Mouse (Mus musculus): ENCODE data around the gene Hist1h3a.

Hist1h3a gene

DNA sequence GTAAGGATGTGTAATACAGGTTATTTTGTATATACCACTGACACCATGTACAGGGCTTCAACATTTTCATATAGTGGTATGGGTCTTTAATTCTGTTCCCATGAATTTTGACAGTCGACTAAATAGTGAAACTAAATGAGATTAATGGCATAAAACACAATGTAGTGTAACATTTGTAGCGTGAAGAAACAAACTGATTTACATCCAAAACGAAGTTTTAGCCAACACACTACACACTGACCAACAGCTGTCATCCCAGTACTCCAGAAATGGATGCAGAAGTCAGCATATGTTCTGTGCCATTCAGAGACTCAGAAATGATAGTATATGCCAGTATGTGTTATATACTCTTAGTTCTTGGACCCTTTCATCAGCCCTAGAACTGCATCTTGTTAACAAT lies 4.3 kb downstream of the Hist1h3a start:
- DNase-seq = no peak

DNA sequence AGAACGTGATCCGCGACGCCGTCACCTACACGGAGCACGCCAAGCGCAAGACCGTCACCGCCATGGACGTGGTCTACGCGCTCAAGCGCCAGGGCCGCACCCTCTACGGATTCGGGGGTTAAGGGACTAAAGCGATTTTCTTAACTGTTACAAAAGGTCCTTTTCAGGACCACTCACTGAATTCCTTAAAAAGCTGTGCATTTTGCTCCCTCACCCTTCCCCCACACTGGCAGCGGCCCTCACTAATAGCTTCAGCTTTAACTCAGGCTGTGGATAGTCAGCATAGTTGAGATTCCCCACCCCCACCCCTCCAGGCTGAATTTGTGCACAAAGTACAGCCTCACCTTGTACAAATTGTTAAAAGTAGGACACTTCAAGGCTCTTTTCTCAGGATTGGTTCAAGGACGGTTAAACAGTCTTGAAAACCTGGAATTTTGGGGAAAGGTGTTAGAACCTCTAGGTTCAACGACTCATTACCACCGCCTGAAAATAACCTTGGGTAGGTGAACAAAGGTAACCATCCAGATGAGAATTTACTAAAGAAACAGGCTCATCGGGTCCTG lies 4.9 kb downstream of the Hist1h3a start:
- DNase-seq = peak; percentile 66

DNA sequence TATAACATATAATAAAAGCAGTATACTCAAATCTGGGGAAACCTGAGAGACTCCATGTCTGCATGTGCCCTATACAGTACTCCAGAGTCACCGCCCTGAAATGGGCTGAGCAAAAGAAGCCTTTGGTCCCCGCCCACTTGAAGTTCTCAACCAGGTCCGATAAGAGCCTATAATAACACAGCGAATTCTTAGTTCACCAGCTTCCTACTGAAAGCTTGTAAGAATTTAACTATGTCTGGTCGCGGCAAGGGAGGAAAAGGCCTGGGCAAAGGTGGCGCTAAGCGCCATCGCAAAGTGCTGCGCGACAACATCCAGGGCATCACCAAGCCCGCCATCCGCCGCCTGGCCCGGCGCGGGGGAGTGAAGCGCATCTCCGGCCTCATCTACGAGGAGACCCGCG lies 5.4 kb downstream of the Hist1h3a start, which contains the start of gene Hist1h4b:
Gene Hist1h4b (plus strand): TSS at position 224 of the 400 bp plus-strand sequence.
- DNase-seq = peak; percentile 96

DNA sequence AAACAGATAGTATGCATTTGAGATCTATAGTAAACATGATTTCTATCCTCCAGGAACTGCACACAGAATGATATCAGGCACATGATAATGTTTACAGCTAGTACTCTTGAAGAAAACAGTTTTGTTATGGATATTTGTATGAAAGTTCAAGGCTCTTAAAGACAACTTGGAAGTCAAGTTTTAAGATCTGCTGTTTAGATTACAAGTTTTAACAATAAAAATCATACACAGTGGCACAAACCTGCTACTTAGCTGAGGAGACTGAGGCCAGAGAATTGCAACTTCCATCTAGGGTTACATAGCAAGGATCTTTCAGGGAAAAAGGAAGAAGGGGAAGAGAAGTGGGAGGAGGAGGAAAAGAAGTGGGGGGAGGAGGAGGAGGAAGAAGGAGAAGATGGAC lies 7.2 kb downstream of the Hist1h3a start:
- DNase-seq = no peak

DNA sequence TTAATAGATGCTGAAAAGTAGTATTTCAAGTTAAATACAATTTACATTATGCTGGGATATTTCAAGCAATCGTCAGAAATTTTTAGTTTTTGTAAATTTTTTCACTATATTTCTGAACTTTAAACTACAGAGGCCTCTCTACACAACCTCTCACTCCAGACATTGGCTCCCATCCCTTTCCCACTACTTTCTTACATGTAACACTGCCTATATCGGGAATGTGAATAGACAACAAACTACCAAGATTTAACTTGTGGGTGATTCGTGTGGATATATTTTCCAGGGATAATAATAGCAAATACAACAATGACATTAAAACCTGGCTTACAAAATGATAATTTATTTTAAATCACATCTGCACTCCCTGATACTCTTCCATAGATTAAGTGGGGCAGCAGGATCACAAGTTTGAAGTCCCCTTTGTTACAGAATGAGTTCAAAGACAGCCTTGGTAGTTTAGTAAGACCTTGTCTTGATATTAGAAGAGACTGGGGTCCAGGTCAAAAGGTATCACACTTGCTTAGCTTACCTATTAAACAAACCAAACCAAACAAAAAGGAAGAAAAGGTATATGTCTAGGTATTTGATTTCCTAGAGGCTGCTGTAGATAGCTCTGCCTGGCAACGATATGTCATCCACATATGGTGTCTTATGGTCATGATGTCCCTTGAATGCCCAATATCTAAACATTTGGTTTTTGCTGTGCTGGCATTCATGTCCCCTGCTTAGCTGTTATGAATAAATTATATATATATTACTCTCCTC lies 8.7 kb downstream of the Hist1h3a start:
- DNase-seq = no peak

DNA sequence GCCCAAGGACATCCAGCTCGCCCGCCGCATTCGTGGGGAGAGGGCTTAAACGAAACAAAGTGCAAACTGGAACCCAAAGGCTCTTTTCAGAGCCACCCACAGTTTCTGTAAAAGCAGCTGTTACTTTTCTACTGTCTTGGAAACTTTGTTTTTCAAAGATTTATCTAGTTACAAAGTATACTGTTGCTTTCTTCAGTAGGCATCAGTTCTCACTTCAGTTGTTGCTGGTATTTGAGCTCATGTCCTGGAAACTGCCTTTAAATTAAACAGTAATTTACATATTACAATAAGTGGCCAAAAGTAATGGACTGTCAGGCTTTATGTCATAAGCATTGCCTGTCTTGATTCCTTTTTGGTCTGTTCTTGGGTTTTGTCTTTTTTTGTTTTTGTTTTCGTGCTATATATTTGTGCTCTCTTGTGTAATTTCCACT lies 9.4 kb downstream of the Hist1h3a start:
- peak; percentile 37 for DNase-seq

DNA sequence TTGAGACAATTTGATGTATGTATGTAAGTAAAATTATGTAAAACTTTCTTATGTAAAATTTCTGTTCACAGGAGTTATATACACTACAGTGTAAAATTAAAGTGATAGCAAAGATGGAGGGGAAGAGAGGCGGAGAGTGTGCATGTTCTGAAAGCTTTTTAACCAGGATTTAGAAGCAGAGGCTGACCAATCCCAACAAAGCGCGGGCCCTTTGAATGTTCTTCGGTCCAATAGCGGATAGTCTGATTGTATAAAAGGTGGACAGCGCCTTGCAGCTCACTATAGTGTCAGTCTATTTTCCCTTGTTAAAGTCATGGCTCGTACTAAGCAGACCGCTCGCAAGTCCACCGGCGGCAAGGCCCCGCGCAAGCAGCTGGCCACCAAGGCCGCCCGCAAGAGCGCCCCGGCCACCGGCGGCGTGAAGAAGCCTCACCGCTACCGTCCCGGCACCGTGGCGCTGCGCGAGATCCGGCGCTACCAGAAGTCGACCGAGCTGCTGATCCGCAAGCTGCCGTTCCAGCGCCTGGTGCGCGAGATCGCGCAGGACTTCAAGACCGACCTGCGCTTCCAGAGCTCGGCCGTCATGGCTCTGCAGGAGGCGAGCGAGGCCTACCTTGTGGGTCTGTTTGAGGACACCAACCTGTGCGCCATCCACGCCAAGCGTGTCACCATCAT lies 10.0 kb downstream of the Hist1h3a start, which contains the start of gene Hist1h3b:
Gene Hist1h3b (plus strand): TSS at position 201 of the 675 bp plus-strand sequence.
- DNase-seq = peak; percentile 96

DNA sequence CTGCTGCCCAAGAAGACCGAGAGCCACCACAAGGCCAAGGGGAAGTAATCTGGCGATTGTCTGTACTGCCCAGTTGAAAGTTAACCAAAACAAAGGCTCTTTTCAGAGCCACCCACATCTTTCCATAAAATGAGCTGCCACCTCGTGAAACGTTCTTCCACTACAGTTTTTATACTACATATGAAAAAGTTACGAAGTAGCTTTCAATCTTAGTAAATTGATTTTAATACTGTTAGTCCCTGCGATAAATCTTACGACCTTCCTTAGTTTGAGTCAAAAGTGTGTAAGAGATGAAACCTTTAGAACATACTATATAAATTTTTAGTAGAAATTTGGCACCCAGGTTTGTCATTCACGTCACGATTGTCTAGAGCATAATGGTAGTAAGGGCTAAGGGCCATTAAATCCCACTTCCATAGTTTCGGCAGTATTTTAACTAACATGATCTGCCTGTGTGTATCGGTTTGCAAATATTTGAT lies 10.7 kb downstream of the Hist1h3a start:
- peak; percentile 58 for DNase-seq

DNA sequence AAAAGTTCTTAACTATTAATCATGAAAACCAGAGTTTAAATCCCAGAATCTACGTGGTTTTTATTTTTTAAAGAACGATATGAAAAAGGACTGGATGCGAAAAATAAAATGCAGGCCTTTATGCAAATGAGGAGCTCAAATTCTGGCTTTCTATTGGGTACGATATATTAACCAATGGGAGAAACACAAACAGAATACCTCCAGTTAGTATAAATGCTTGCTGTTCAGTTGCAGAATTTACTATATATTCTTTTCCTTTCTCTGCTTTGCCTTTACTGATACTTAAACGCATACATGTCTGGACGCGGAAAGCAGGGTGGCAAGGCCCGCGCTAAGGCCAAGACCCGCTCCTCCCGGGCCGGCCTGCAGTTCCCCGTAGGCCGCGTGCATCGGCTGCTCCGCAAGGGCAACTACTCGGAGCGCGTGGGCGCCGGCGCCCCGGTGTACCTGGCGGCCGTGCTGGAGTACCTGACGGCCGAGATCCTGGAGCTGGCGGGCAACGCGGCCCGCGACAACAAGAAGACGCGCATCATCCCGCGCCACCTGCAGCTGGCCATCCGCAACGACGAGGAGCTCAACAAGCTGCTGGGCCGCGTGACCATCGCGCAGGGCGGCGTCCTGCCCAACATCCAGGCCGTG lies 11.2 kb downstream of the Hist1h3a start, which contains the start of gene Hist1h2ab:
Gene Hist1h2ab (plus strand): TSS at position 288 of the 639 bp plus-strand sequence.
- DNase-seq = peak; percentile 88

DNA sequence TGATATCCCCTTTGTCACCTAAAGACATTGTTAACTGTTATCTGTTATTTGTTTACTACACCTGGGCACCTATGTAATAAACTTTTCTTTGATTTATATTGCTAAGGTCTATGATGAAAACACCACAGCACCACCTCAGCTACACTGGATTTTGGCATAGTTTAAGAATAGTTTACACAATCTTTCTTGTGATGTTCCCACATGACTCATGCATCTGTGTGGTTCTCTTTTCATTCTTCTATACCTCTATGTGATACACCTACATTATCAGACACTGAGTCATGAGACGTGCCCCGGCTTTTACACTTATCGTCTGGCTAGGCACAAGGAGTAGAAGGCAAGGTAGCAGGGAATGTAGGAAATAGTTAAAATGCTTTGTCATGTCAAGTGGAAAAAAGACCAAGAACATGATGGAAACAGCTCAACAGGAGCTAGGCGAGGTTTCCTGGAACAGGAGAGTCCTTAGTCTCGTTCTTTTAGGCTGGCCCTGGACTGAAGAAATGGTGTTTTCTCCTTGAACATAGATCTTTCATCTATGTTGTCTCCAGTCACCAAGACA lies 12.5 kb downstream of the Hist1h3a start:
- DNase-seq = no peak

DNA sequence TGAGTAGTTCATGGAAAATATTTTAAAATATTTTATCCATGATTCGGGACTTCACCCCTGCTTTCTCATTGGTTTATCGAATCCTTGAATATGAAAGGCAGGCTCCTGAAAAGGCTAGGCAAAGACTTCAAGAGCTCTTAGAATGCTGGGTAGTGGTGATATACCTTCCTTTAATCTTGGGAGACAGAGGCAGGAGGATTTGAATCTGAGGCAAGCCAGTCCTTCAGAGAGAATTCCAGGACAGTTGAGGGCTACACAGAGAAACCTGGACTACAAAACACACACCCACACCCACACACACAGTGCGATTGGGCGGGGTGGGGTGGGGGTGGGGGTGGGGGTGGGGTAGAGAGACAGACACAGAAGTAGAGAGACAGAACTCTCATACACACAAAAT lies 14.3 kb downstream of the Hist1h3a start:
- DNase-seq = peak; percentile 58

DNA sequence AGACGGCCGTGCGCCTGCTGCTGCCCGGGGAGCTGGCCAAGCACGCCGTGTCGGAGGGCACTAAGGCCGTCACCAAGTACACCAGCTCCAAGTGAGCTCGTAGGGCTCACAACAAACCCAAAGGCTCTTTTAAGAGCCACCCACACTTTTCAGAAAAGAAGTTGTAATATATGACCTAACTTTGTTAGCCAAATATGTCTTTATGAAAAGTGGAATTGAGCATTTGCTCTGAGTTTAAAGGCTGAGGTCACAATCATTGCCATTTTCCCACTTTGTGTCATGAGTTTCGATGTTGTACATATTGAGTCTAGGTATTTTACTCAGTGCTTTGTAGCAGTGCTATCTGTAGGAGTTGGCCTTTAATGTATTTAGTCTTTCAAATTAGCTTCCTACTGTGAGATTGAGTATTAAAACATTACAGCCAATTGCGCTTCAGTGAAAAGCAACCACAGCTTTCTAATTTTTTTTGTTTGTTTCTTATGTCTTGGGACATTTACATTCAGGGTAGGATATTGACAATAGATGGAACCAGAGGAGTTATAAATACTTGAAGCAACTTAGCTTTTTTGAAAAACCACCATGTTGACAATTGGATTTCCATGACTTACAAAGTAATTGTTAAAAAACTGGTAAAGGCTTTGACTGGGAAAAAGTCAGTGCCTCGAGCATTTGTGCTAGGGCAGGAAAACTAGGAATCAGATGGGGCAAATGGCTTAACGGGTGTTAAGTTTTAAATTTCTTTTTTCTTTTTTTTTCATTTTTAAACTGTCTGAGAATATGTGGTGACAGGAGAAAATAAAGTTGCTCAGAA lies 14.9 kb downstream of the Hist1h3a start:
- peak; percentile 60 for DNase-seq

DNA sequence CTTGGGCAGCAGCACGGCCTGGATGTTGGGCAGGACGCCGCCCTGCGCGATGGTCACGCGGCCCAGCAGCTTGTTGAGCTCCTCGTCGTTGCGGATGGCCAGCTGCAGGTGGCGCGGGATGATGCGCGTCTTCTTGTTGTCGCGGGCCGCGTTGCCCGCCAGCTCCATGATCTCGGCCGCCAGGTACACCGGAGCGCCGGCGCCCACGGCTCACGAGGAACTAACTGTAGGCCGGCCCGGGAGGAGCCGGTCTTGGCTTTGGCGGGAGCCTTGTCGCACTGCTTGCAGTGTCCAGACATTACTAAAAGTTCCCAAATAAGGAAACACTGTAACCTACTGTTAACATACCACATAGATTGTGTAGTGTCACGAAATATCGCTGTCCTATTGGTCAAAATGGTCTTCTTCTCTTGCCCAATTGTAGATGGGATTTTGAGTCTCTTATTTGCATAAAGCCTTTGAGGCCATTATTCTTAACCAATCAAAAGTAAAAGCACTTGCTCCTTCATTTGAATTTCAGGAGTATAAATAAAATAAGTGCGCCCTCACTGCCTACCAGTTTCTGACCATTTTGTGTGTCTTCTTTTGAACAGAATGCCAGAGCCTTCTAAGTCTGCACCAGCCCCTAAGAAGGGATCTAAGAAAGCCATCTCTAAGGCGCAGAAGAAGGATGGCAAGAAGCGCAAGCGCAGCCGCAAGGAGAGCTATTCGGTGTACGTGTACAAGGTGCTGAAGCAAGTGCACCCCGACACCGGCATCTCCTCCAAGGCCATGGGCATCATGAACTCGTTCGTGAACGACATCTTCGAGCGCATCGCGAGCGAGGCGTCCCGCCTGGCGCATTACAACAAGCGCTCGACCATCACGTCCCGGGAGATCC lies 15.7 kb downstream of the Hist1h3a start, which contains the start of gene Hist1h2bb:
Gene Hist1h2bb (plus strand): TSS at position 534 of the 880 bp plus-strand sequence.
- DNase-seq = peak; percentile 92

DNA sequence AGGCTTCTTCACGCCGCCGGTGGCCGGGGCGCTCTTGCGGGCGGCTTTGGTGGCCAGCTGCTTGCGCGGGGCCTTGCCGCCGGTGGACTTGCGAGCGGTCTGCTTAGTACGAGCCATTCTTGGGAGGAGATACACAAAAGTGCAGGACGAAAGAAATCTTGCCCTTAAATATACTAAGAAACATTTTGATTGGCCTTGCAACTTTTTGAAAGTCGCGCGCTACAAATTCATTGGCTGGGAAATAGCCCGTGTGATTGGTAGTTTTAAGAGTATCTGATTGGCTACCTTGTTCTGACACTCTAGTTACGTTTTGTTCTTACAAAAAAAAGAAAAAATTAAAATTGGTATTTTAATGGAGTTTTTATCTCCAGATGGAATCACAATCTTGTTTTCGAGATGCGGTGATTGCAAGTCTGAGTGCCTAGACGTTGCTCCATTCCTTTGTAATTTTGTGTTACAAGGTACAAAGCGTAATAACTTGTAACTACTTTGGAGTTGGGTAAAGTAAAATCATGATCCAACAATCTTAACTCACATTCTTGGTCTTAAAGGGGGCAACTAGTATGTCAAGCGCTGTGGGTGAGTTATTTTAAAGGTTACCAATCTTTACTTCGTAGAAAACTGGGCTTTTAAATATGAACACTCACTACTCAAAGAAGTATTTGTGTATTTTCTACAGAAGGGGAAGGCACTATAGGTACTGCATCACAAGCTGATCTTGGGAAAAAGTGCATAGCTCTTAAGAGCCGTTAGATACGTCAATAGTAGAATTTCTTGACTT lies 16.6 kb downstream of the Hist1h3a start, which contains the start of gene Hist1h3c:
Gene Hist1h3c (minus strand): TSS at position 222 of the 781 bp plus-strand sequence.
- peak; percentile 93 for DNase-seq

DNA sequence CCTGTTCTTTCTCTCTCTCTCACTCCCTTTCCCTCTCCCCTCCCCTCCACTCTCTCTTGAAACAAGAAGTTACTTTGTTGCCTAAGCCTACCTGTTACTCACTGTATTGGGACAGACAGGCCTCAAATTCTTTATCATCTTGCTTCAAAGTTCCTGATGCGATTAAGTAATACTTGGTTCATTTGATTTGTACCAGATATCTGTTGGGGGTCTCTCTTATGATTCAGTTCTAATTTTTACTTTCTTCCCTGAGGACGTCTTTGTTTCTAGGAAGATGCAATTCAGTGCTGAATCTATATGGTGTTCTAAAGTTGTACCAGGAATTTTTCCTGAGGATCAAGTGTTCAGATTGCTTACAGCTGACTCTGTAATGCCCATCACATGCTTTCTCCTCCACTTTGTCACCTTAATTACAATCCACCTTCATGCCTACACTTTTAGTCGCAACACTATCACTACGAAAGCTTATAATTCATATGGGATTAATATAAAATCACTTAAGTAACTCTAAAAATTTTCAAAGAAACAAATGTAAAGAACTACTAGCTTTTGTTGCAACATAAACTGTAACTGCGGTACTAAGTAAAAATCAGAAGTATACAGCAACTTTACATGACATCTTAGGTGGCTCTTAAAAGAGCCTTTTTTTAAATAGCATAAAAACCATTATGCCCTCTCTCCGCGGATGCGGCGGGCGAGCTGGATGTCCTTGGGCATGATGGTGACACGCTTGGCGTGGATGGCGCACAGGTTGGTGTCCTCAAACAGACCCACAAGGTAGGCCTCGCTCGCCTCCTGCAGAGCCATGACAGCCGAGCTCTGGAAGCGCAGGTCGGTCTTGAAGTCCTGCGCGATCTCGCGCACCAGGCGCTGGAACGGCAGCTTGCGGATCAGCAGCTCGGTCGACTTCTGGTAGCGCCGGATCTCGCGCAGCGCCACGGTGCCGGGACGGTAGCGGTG lies 17.5 kb downstream of the Hist1h3a start:
- peak; percentile 47 for DNase-seq

DNA sequence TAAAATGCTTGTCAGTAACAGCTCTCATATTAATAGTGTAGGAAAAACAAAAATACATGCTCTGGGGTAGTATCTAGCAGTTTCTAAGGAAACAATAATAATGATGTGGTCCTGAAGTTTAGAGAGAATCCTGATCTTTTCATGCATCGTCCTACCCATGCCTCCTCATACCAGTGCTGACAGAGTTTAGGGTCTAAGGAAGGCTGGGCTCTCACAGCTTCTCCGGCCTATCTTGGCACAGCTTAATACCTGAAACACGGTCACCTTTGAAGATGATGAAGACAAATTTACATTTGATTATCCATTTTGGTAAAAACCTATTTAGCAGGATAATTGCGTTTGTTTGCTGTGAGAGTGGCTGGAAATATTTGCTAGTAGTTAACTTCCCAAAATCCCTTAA lies 18.2 kb downstream of the Hist1h3a start:
- DNase-seq = peak; percentile 37

DNA sequence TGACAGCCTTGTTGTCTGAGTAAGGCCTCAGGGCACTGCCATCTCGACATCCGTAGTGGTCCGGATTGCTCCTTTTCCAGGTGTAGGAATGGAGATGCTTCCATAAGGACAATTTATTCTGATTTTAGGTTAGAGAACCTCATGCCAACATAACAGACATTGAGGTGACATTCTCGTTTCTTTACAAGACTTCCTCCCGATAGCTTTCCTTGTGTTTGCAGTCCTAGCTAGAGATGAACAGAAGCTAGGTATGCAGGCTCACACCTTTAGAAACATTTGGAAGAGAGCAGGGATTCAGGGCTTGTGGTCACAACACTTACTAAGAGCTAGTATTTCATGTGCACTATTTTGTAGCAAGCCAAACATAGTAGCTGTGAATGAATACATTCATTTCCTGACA lies 19.0 kb downstream of the Hist1h3a start:
- DNase-seq = no peak

DNA sequence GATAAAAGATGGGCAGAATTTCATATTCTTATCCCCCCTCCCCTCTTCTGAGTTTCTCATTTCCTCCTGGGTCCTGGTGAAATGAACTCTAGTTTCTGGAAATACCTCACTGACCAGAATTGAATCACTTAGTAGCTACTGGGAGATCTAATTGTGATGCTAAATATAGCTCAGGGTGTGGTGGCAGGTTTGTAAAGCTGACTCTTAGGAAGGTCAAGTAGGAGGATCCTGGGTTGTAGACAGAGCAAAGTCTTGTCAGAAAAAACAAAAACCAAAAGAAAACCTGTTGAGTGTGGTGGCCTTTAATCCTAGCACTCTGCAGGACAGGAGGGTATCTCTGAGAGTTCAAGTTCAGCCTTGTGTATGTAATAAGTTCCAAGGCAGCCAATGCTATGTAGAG lies 20.2 kb downstream of the Hist1h3a start:
- DNase-seq = no peak

Data from embryo, embryonic 11 days (tissue).